Mouse (Mus musculus) bone marrow, adult 2 months (tissue): ENCODE results near the gene 4930583I09Rik.

Experiments
- CTCF ChIP-seq: fragments of 200-500 bp; IDR thresholded peaks from 2 replicates; pipeline ENCODE4 v1.5.1; 2011; ENCODE audit warnings: low read length, control low read depth; ENCODE audit not compliant: control insufficient read depth, insufficient read depth
- POLR2A ChIP-seq: fragments of 200-500 bp; IDR thresholded peaks from 2 replicates; pipeline ENCODE4 v1.6.1; 2011; ENCODE audit warnings: low read depth, mild to moderate bottlenecking, control low read depth, low read length, borderline replicate concordance; ENCODE audit not compliant: control insufficient read depth

GRCm38 (mm10) chr17:64813568-64813967, 22.3 kb downstream of the 4930583I09Rik start:
- TF ChIP-seq CTCF (no peak), POLR2A (no peak)
